Mouse (Mus musculus) stomach, embryonic 15.5 days (tissue): ENCODE measurements around the gene Metap1. TPM values are rescaled to one million over a fixed set of nuclear protein-coding genes. Genes with fewer than 3 reads are reported as not detected.

Experiments
- ATAC-seq: fragments of 200-750 bp; cut with Nextera tagmentation; 2 replicates; pipeline ENCODE4 v1.8.0; 2017; ENCODE audit warnings: low read depth, moderate number of reproducible peaks, moderate TSS enrichment; ENCODE audit not compliant: insufficient read depth, low FRiP score
- H3K27ac ChIP-seq: fragments of 300-500 bp; sonication (generic); 2 replicates; pipeline ENCODE4 v1.5.1; 2015; ENCODE audit warnings: mild to moderate bottlenecking, inconsistent platforms
- H3K27me3 ChIP-seq: fragments of 300-500 bp; sonication (generic); replicated peaks from 2 replicates; pipeline ENCODE4 v1.6.1; 2015; ENCODE audit warnings: inconsistent platforms
- H3K36me3 ChIP-seq: fragments of 300-500 bp; sonication (generic); 2 replicates; pipeline ENCODE4 v1.6.1; 2015; ENCODE audit warnings: inconsistent platforms
- H3K4me1 ChIP-seq: fragments of 300-500 bp; sonication (generic); 2 replicates; pipeline ENCODE4 v1.6.1; 2015; ENCODE audit warnings: inconsistent platforms
- H3K4me2 ChIP-seq: fragments of 300-500 bp; sonication (generic); 2 replicates; pipeline ENCODE4 v1.6.1; 2015; ENCODE audit warnings: mild to moderate bottlenecking, inconsistent platforms
- H3K4me3 ChIP-seq: fragments of 300-500 bp; sonication (generic); replicated peaks from 2 replicates; pipeline ENCODE4 v1.5.1; 2015; ENCODE audit warnings: inconsistent platforms
- H3K9ac ChIP-seq: fragments of 300-500 bp; sonication (generic); 2 replicates; pipeline ENCODE4 v1.6.1; 2015; ENCODE audit warnings: inconsistent platforms
- H3K9me3 ChIP-seq: fragments of 300-500 bp; sonication (generic); 2 replicates; pipeline ENCODE4 v1.6.1; 2016; ENCODE audit warnings: inconsistent platforms
- WGBS: fragments of 180-500 bp; shearing (Covaris S2); methylation state at CpG from one replicate; pipeline ENCODE4 v1.1.7; 2015; 5-methylcytosine and 5-hydroxymethylcytosine counted together
- polyA plus RNA-seq: library from polyadenylated mRNA; unstranded; fragments of >200 nt; fragmentation: Nextera tagmentation; extraction: Ambion mirVana; gene quantifications from 2 replicates; pipeline ENCODE4 v1.2.1, GENCODE M21; 2015

The Metap1 gene
- polyA plus RNA-seq, 1 experiment from 2014 or later, result 46.1 TPM

- Histone ChIP-seq H3K27me3 (no peaks in the 10 kb centered on the region), H3K4me3 (no peak overlapping the region), H3K27ac (no peak overlapping the region), H3K9me3 (no peaks in the 10 kb centered on the region), H3K36me3 (no peaks in the 10 kb centered on the region), H3K9ac (no peak overlapping the region), H3K4me2 (no peak overlapping the region), H3K4me1 (peaks cover 5% of the 10 kb centered on the region; the same call in 1 of the 2 replicates)
- 88% methylated on average over 4 of the region's 4 CpGs for WGBS
- ATAC-seq, result no peak
These were observed 34.6 kb upstream of the Metap1 start for GRCm38 (mm10) chr3:138523956-138524355.

- WGBS, result 74% methylated on average over 6 of the region's 6 CpGs
- H3K36me3 ChIP-seq, result no peaks in the 10 kb centered on the region
These were observed 29.9 kb upstream of the Metap1 start for GRCm38 (mm10) chr3:138519218-138519617.

GRCm38 (mm10) chr3:138517881-138518280 is 28.6 kb upstream of the Metap1 start:
- 57% methylated on average over 3 of the region's 3 CpGs for WGBS
- Histone ChIP-seq H3K4me3 (no peak overlapping the region), H3K4me2 (no peak overlapping the region), H3K36me3 (no peaks in the 10 kb centered on the region), H3K9ac (no peak overlapping the region), H3K27me3 (no peaks in the 10 kb centered on the region), H3K4me1 (no peaks in the 10 kb centered on the region), H3K9me3 (no peaks in the 10 kb centered on the region), H3K27ac (no peak overlapping the region)
- no peak for ATAC-seq

More at GRCm38 (mm10) chr3:138519218-138519617, 29.9 kb upstream of the Metap1 start:
- no peak overlapping the region for H3K9ac ChIP-seq
- H3K4me3 ChIP-seq, result no peak overlapping the region
- H3K4me2 ChIP-seq, result no peak overlapping the region
- H3K27ac ChIP-seq, result no peak overlapping the region
- no peak for ATAC-seq
- H3K4me1 ChIP-seq, result no peaks in the 10 kb centered on the region
- no peaks in the 10 kb centered on the region for H3K9me3 ChIP-seq
- no peaks in the 10 kb centered on the region for H3K27me3 ChIP-seq

GRCm38 (mm10) chr3:138515656-138516370 is 26.5 kb upstream of the Metap1 start:
- 58% methylated on average over 10 of the region's 10 CpGs for WGBS
- ATAC-seq, result no peak
- no peak overlapping the region for H3K4me2 ChIP-seq

GRCm38 (mm10) chr3:138514749-138515148 is 25.4 kb upstream of the Metap1 start:
- no peak for ATAC-seq
- no peaks in the 10 kb centered on the region for H3K9me3 ChIP-seq
- no peak overlapping the region for H3K4me2 ChIP-seq
- H3K4me3 ChIP-seq, result no peak overlapping the region
- no peak overlapping the region for H3K27ac ChIP-seq
- 60% methylated on average over 3 of the region's 3 CpGs for WGBS
- no peak overlapping the region for H3K9ac ChIP-seq
- no peaks in the 10 kb centered on the region for H3K4me1 ChIP-seq
- no peaks in the 10 kb centered on the region for H3K27me3 ChIP-seq
- no peaks in the 10 kb centered on the region for H3K36me3 ChIP-seq

More at GRCm38 (mm10) chr3:138515656-138516370, 26.5 kb upstream of the Metap1 start:
- Histone ChIP-seq H3K9ac (no peak overlapping the region), H3K9me3 (no peaks in the 10 kb centered on the region), H3K27ac (no peak overlapping the region), H3K36me3 (no peaks in the 10 kb centered on the region), H3K4me1 (no peaks in the 10 kb centered on the region), H3K4me3 (no peak overlapping the region), H3K27me3 (no peaks in the 10 kb centered on the region)

GRCm38 (mm10) chr3:138513243-138513642 is 23.9 kb upstream of the Metap1 start:
- no peak for ATAC-seq
- no peaks in the 10 kb centered on the region for H3K27me3 ChIP-seq
- H3K4me2 ChIP-seq, result no peak overlapping the region
- no peaks in the 10 kb centered on the region for H3K36me3 ChIP-seq
- no peak overlapping the region for H3K4me3 ChIP-seq
- H3K4me1 ChIP-seq, result no peaks in the 10 kb centered on the region
- no peaks in the 10 kb centered on the region for H3K9me3 ChIP-seq
- no peak overlapping the region for H3K9ac ChIP-seq
- no peak overlapping the region for H3K27ac ChIP-seq
- 58% methylated on average over 12 of the region's 12 CpGs for WGBS

- H3K4me1 ChIP-seq, result no peaks in the 10 kb centered on the region
- 74% methylated on average over 5 of the region's 5 CpGs for WGBS
- no peak for ATAC-seq
These were observed 21.2 kb upstream of the Metap1 start for GRCm38 (mm10) chr3:138510471-138510870.

GRCm38 (mm10) chr3:138509581-138509980 is 20.3 kb upstream of the Metap1 start:
- H3K36me3 ChIP-seq, result no peaks in the 10 kb centered on the region
- H3K4me1 ChIP-seq, result no peaks in the 10 kb centered on the region
- H3K4me3 ChIP-seq, result no peak overlapping the region
- H3K4me2 ChIP-seq, result no peak overlapping the region
- H3K27ac ChIP-seq, result no peak overlapping the region
- H3K27me3 ChIP-seq, result no peaks in the 10 kb centered on the region
- no peak overlapping the region for H3K9ac ChIP-seq
- no peak for ATAC-seq
- no peaks in the 10 kb centered on the region for H3K9me3 ChIP-seq
- 77% methylated on average over 2 of the region's 2 CpGs for WGBS

More at GRCm38 (mm10) chr3:138510471-138510870, 21.2 kb upstream of the Metap1 start:
- Histone ChIP-seq H3K36me3 (no peaks in the 10 kb centered on the region), H3K27me3 (no peaks in the 10 kb centered on the region), H3K9ac (no peak overlapping the region), H3K4me3 (no peak overlapping the region), H3K27ac (no peak overlapping the region), H3K4me2 (no peak overlapping the region), H3K9me3 (no peaks in the 10 kb centered on the region)

- Histone ChIP-seq H3K4me2 (no peak overlapping the region), H3K27ac (no peak overlapping the region), H3K9ac (no peak overlapping the region), H3K4me1 (no peaks in the 10 kb centered on the region), H3K9me3 (no peaks in the 10 kb centered on the region), H3K4me3 (no peak overlapping the region), H3K27me3 (no peaks in the 10 kb centered on the region), H3K36me3 (no peaks in the 10 kb centered on the region)
- ATAC-seq, result no peak
- WGBS, result 49% methylated on average over 6 of the region's 6 CpGs
These were observed 17.4 kb upstream of the Metap1 start for GRCm38 (mm10) chr3:138506749-138507148.

GRCm38 (mm10) chr3:138503754-138504153 is 14.4 kb upstream of the Metap1 start:
- H3K4me1 ChIP-seq, result no peaks in the 10 kb centered on the region

GRCm38 (mm10) chr3:138499854-138500740 is 10.8 kb upstream of the Metap1 start:
- Histone ChIP-seq H3K27me3 (no peaks in the 10 kb centered on the region), H3K27ac (no peak overlapping the region), H3K4me1 (no peaks in the 10 kb centered on the region), H3K4me3 (no peak overlapping the region), H3K36me3 (no peaks in the 10 kb centered on the region), H3K9me3 (no peaks in the 10 kb centered on the region), H3K9ac (no peak overlapping the region), H3K4me2 (no peak overlapping the region)
- no peak for ATAC-seq
- 71% methylated on average over 15 of the region's 15 CpGs for WGBS

More at GRCm38 (mm10) chr3:138503754-138504153, 14.4 kb upstream of the Metap1 start:
- Histone ChIP-seq H3K27me3 (no peaks in the 10 kb centered on the region), H3K27ac (no peak overlapping the region), H3K9ac (no peak overlapping the region), H3K36me3 (no peaks in the 10 kb centered on the region), H3K4me2 (no peak overlapping the region), H3K4me3 (no peak overlapping the region), H3K9me3 (no peaks in the 10 kb centered on the region)
- no peak for ATAC-seq
- WGBS, result 84% methylated on average over 11 of the region's 11 CpGs

GRCm38 (mm10) chr3:138498731-138499130 is 9.4 kb upstream of the Metap1 start:
- Histone ChIP-seq H3K36me3 (no peaks in the 10 kb centered on the region), H3K27ac (no peak overlapping the region), H3K9me3 (no peaks in the 10 kb centered on the region), H3K27me3 (no peaks in the 10 kb centered on the region), H3K9ac (no peak overlapping the region), H3K4me2 (no peak overlapping the region), H3K4me3 (no peak overlapping the region), H3K4me1 (no peaks in the 10 kb centered on the region)
- WGBS, result 52% methylated on average over 4 of the region's 4 CpGs
- ATAC-seq, result no peak
